Mouse (Mus musculus): ENCODE results near the gene Cnih1. TPM values are rescaled to one million over a fixed set of nuclear protein-coding genes. Genes with fewer than 3 reads are reported as not detected.
"Not testable (repeated sequence)": the region's sequence is repeated elsewhere in the genome, so short reads cannot be mapped to it uniquely, and the experiment has no call there.

Cnih1 gene
- polyA plus RNA-seq, 1 experiment from 2014 or later = 222 TPM

GRCm38 (mm10) chr14:46782187-46782828 is 5.9 kb downstream of the Cnih1 start:
- Histone ChIP-seq H3K27me3 (ENCODE audit: low read depth, poor library complexity, severe bottlenecking) (no peaks in the 10 kb centered on the region), H3K27ac (replicated peaks) (no peak overlapping the region), H3K4me3 (no peak overlapping the region), H3K4me1 (peaks cover 14% of the 10 kb centered on the region), H3K36me3 (peaks cover 82% of the 10 kb centered on the region), H3K9me3 (replicated peaks) (peaks cover 17% of the 10 kb centered on the region)
- no peak for DNase-seq (ENCODE audit: low spot score)
- WGBS = 90% methylated on average over 8 of the region's 8 CpGs

DNA sequence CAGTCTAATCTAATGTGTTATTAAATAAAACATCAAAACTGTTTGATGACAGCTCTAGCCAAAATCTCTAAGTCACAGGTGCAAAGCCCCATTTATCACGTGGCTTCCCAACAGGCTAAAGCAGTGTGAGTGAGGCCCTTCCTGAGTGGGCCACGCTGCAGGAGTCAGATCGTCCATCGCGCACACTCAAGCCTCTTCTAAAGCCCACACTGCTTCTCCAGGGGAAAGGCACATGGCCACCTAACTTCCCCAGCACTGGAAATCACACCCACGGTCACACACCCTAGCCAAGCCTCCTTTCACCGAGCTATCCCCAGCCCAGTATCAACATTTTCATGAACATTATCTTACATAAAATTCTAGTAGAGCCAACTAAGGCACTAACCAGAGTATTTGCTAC is 7.1 kb downstream of the Cnih1 start:
- H3K4me1 ChIP-seq = peaks cover 2% of the 10 kb centered on the region
- no peak overlapping the region for H3K4me3 ChIP-seq
- DNase-seq (ENCODE audit: low spot score) = no peak
- H3K27ac ChIP-seq (replicated peaks) = no peak overlapping the region
- WGBS = 97% methylated on average over 7 of the region's 7 CpGs
- peaks cover 94% of the 10 kb centered on the region for H3K36me3 ChIP-seq
- H3K27me3 ChIP-seq (ENCODE audit: low read depth, poor library complexity, severe bottlenecking) = no peaks in the 10 kb centered on the region
- peaks cover 17% of the 10 kb centered on the region for H3K9me3 ChIP-seq (replicated peaks)

DNA sequence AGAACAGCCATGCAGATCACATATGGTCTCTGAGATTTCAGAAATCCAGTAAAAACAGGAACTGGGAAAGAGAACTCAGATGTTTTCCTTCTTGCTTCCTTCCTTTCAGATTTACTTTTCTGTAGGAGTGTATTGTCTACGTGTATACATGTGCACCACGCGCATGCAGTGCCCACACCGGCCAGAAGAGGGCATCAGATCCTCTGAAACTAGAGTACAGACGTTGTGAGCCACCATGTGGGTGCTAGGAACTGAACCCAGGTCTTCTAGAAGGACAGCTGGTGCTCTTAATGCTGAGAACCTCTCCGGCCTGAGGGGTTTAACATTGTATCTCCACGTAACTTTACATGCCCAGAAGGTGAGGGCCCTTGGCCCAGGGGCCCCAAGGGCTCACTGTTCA is 9.0 kb downstream of the Cnih1 start:
- H3K36me3 ChIP-seq = peaks cover 100% of the 10 kb centered on the region
- 95% methylated on average over 7 of the region's 7 CpGs for WGBS

DNA sequence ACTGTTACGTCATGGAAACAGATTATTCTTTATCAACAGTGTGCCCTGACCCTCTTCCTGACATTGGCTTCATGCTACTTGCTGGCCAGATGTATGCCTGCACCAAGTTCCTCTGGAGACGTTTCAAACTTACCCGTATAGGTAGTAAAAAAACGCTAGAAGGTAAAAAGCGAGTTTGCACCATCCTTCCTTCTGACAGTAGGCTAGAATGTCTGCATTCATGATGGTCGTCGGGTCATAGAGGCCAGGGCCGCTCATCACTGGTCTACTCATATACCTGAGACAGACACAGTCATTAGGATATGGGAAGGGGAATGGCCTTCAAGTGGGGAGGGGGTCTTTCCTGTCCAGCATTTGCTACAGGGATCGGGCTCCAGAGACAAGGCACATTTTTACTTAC is 9.5 kb downstream of the Cnih1 start:
- Histone ChIP-seq H3K36me3 (peaks cover 100% of the 10 kb centered on the region), H3K27me3 (ENCODE audit: low read depth, poor library complexity, severe bottlenecking) (no peaks in the 10 kb centered on the region), H3K4me3 (no peak overlapping the region), H3K27ac (replicated peaks) (no peak overlapping the region), H3K4me1 (no peaks in the 10 kb centered on the region), H3K9me3 (replicated peaks) (peaks cover 17% of the 10 kb centered on the region)
- no peak for DNase-seq (ENCODE audit: low spot score)
- WGBS = 96% methylated on average over 9 of the region's 9 CpGs

More for the DNA sequence above, 9.0 kb downstream of the Cnih1 start:
- H3K4me3 ChIP-seq = no peak overlapping the region
- peaks cover 17% of the 10 kb centered on the region for H3K9me3 ChIP-seq (replicated peaks)
- H3K27ac ChIP-seq (replicated peaks) = no peak overlapping the region
- DNase-seq (ENCODE audit: low spot score) = no peak
- H3K4me1 ChIP-seq = no peaks in the 10 kb centered on the region
- no peaks in the 10 kb centered on the region for H3K27me3 ChIP-seq (ENCODE audit: low read depth, poor library complexity, severe bottlenecking)

- no peak overlapping the region for H3K27ac ChIP-seq (replicated peaks)
- H3K4me3 ChIP-seq = no peak overlapping the region
- peaks cover 90% of the 10 kb centered on the region for H3K36me3 ChIP-seq
- H3K4me1 ChIP-seq = no peaks in the 10 kb centered on the region
- 91% methylated on average over 6 of the region's 6 CpGs for WGBS
- no peak for DNase-seq (ENCODE audit: low spot score)
- H3K9me3 ChIP-seq (replicated peaks) = no peaks in the 10 kb centered on the region
- no peaks in the 10 kb centered on the region for H3K27me3 ChIP-seq (ENCODE audit: low read depth, poor library complexity, severe bottlenecking)
Measured at GRCm38 (mm10) chr14:46770036-46770435, 18.2 kb downstream of the Cnih1 start.

DNA sequence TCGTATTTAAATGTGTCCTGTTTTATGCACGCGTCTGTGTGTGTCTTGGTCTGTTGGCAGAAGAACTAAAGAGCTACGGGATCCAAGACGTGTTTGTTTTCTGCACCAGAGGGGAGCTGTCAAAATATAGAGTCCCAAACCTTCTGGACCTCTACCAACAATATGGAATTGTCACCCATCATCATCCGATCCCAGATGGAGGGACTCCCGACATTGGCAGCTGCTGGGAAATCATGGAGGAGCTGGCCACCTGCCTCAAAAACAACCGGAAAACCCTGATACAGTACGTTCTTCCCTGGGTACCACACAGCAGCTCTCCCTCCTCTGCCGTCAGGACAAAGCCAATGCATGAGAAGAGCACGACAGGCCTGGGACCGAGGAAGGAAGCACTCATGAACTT is 21.1 kb downstream of the Cnih1 start:
- 88% methylated on average over 12 of the region's 12 CpGs for WGBS
- DNase-seq (ENCODE audit: low spot score) = no peak

DNA sequence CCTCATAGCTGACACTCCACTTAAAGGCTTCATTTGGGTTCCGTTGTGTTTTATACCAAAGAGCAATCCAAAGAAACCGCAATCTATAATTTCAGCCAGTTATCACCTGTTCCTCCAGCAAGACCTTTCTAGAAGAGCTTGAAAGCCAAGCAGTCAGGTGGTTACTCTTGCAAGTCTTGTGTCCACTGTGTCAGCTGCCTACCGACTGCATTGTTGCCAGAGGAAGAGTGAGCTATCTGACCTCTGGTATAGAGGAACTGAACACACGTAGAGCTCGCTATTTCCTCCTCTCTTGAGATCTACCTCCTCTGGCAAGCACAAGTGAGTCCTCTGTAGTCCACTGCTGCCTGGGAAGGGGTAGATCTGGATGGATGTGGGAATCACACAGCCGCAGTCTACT is 27.0 kb downstream of the Cnih1 start:
- H3K4me1 ChIP-seq = peaks cover 17% of the 10 kb centered on the region
- no peak for DNase-seq (ENCODE audit: low spot score)
- no peaks in the 10 kb centered on the region for H3K9me3 ChIP-seq (replicated peaks)
- H3K27ac ChIP-seq (replicated peaks) = peak overlapping the region; percentile 89; the same call in 1 of the 2 replicates
- H3K4me3 ChIP-seq = peak overlapping the region; percentile 83
- no peaks in the 10 kb centered on the region for H3K27me3 ChIP-seq (ENCODE audit: low read depth, poor library complexity, severe bottlenecking)
- peaks cover 21% of the 10 kb centered on the region for H3K36me3 ChIP-seq
- WGBS = 48% methylated on average over 6 of the region's 6 CpGs

More for the DNA sequence above, 21.1 kb downstream of the Cnih1 start:
- no peak overlapping the region for H3K4me3 ChIP-seq
- no peaks in the 10 kb centered on the region for H3K9me3 ChIP-seq (replicated peaks)
- H3K4me1 ChIP-seq = no peaks in the 10 kb centered on the region
- no peaks in the 10 kb centered on the region for H3K27me3 ChIP-seq (ENCODE audit: low read depth, poor library complexity, severe bottlenecking)
- H3K27ac ChIP-seq (replicated peaks) = no peak overlapping the region
- H3K36me3 ChIP-seq = peaks cover 78% of the 10 kb centered on the region

DNA sequence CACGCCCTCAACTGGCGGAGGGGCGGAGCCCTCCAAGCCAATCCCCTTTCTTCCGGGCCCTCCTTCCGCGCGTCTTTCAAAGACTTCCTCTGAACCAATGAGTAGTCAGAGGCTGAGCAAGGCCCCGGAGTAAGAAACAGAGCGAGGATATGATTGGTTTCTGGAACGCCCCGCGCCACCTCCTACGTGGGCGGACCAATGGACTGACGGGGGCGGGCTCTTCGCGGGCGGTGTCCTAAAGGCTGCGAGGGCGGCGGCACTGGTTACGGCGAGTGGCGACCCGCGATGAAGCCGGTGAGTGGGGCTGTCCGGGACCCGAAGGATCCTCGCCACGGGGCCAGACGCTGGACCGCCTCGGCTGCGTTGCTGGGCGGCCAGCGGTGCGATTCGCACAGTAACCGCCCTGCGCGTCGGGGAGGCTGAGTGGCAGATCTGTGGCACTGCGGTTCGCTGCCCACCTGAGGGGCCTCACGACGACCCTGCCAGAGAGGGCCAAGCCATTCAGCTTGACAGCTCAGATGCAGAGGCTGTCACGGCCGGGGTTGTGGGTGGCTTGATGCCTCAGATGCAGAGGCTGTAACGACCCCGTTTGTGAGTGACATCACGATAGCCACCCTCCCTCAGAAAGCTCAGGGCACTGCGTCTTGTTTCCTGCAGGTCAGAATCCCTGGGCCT is 27.7 kb downstream of the Cnih1 start, which contains the start of gene Cdkn3:
TSS of gene Cdkn3 (plus strand) at position 187 of the 675 bp plus-strand sequence.
- peak; percentile 93 for DNase-seq (ENCODE audit: low spot score)
- H3K36me3 ChIP-seq = peaks cover 18% of the 10 kb centered on the region
- H3K27me3 ChIP-seq (ENCODE audit: low read depth, poor library complexity, severe bottlenecking) = no peaks in the 10 kb centered on the region
- peaks cover 17% of the 10 kb centered on the region for H3K4me1 ChIP-seq
- no peaks in the 10 kb centered on the region for H3K9me3 ChIP-seq (replicated peaks)
- WGBS = under 1% methylated on average over 54 of the region's 54 CpGs
- H3K4me3 ChIP-seq = peak within 1 kb of the TSS; percentile 83
- H3K27ac ChIP-seq (replicated peaks) = peak within 1 kb of the TSS; percentile 89

GRCm38 (mm10) chr14:46759970-46760354 is 28.2 kb downstream of the Cnih1 start:
- Histone ChIP-seq H3K27me3 (ENCODE audit: low read depth, poor library complexity, severe bottlenecking) (no peaks in the 10 kb centered on the region), H3K4me1 (peaks cover 17% of the 10 kb centered on the region), H3K4me3 (peak overlapping the region; percentile 83), H3K9me3 (replicated peaks) (no peaks in the 10 kb centered on the region), H3K36me3 (peaks cover 16% of the 10 kb centered on the region), H3K27ac (replicated peaks) (peak overlapping the region; percentile 89; the same call in 1 of the 2 replicates)
- WGBS = 2% methylated on average over 7 of the region's 7 CpGs
- DNase-seq (ENCODE audit: low spot score) = no peak

DNA sequence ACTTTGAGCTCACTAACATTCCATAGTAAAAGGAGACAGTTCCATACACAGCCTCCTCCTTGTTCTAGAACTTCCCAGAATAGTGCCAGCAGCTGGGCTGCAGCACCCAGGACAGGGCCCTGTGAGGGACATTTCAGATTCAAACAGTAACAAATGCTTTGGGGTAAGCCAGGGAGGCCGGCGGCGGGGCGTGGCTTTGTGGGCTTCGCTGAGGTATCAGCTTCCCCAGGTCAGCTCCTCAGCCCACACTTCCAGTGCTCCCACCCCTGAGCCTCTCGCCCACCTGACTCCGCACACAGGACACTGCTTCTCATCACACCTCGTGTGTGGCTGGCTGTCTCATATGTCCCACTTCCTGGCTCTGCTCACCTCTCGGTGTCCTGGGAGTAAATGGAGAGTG is 30.5 kb downstream of the Cnih1 start:
- WGBS = 61% methylated on average over 9 of the region's 9 CpGs
- no peaks in the 10 kb centered on the region for H3K27me3 ChIP-seq (ENCODE audit: low read depth, poor library complexity, severe bottlenecking)
- no peak for DNase-seq (ENCODE audit: low spot score)
- H3K4me3 ChIP-seq = no peak overlapping the region
- no peak overlapping the region for H3K27ac ChIP-seq (replicated peaks)
- peaks cover 17% of the 10 kb centered on the region for H3K4me1 ChIP-seq
- no peaks in the 10 kb centered on the region for H3K36me3 ChIP-seq
- no peaks in the 10 kb centered on the region for H3K9me3 ChIP-seq (replicated peaks)

GRCm38 (mm10) chr14:46755851-46756250 is 32.4 kb downstream of the Cnih1 start:
- DNase-seq (ENCODE audit: low spot score) = no peak
- H3K27ac ChIP-seq (replicated peaks) = no peak overlapping the region
- H3K27me3 ChIP-seq (ENCODE audit: low read depth, poor library complexity, severe bottlenecking) = no peaks in the 10 kb centered on the region
- H3K4me3 ChIP-seq = no peak overlapping the region
- no peaks in the 10 kb centered on the region for H3K36me3 ChIP-seq
- no peaks in the 10 kb centered on the region for H3K9me3 ChIP-seq (replicated peaks)
- WGBS = 92% methylated on average over 8 of the region's 8 CpGs
- peaks cover 4% of the 10 kb centered on the region for H3K4me1 ChIP-seq

- not testable (repeated sequence) for H3K27me3 ChIP-seq (ENCODE audit: low read depth, poor library complexity, severe bottlenecking)
- 70% methylated on average over 9 of the region's 10 CpGs for WGBS
Measured at GRCm38 (mm10) chr14:46754371-46754770, 33.8 kb downstream of the Cnih1 start.

GRCm38 (mm10) chr14:46745413-46745812 is 42.8 kb downstream of the Cnih1 start:
- WGBS = 95% methylated on average over 8 of the region's 8 CpGs
- Histone ChIP-seq H3K27me3 (ENCODE audit: low read depth, poor library complexity, severe bottlenecking) (no peaks in the 10 kb centered on the region), H3K4me1 (no peaks in the 10 kb centered on the region), H3K4me3 (no peak overlapping the region), H3K27ac (replicated peaks) (no peak overlapping the region), H3K9me3 (replicated peaks) (no peaks in the 10 kb centered on the region), H3K36me3 (no peaks in the 10 kb centered on the region)
- DNase-seq (ENCODE audit: low spot score) = no peak

More at GRCm38 (mm10) chr14:46754371-46754770, 33.8 kb downstream of the Cnih1 start:
- not testable (repeated sequence) for H3K36me3 ChIP-seq; H3K27ac ChIP-seq (replicated peaks); DNase-seq (ENCODE audit: low spot score); H3K4me3 ChIP-seq; H3K9me3 ChIP-seq (replicated peaks); H3K4me1 ChIP-seq
